Mouse (Mus musculus): ENCODE results near the gene Chrnb1.

DNA sequence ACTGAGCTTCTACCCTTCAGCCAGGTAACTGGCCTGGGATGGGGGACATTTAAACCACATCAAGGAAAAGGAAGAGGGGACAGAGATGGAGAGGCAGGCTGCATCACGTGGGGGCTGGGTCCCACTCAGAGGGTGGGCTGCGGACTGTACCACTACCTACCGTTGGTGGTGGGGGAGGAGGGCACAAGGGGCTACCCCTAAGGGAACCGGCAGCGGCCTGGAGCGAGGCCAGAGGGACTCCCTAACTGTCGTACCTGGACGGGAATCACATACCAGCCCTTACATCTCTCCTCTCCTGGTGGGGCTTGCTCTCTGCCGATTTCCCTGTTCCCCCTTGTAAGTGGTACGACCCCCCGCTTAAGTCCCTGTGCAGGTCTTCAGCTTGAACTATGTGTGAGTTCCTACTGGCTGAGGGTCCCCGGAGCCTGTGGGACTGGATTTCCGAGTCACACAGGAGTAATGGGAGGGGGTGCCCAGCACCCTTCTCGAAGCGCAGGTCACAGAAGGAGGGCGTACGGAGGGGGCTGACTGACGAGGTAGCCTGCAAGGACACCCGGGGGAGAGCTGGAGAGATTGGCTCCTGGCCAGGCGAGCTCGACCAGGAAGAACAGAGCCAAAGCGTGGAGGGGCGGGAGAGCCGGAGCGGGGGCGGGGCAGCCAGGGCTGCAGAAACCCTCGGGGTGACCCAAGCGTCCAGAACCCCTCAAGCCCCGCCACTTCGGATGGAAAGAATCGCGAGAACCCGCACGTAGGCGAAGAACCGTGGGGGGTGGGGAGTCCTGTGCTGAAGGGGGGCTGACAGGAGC, 4.9 kb upstream of the Chrnb1 start:
- no peak for TF ChIP-seq CTCF (IDR thresholded peaks at IDR 0.05; ENCODE audit: low read depth, low read length)
- no peak for TF ChIP-seq POLR2A (IDR thresholded peaks at IDR 0.05; ENCODE audit: extremely low read depth, insufficient read depth, low read length)
